Mouse (Mus musculus) E14TG2a.4 (cell line): ENCODE data around the gene Spp2.

Source experiments
- CTCF ChIP-seq: conservative IDR thresholded peaks from 2 replicates; pipeline ENCODE4 v1.5.1; 2014; ENCODE audit warnings: low read length
- NANOG ChIP-seq: IDR thresholded peaks from 2 replicates; pipeline ENCODE4 v1.6.1; 2014; ENCODE audit warnings: borderline replicate concordance, low read length, mixed read lengths

DNA sequence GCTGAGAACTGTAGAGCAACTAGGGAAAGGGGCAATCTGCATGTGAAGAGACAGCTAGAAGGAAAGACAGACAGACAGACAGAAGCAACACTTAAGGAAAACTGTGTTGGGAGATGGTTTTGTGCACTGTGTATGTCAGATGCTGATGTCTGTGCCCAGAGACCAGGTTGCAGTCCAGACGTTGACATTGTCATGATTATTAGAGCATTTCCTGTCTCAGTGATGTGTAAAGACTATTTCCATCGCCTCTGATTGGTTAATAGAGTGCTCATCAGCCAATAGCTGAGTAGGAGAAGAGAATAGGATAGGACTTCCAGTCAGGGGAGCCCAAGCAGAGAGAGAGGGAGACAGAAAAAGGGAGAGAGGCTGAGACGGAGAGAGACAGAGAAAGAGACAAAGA lies 25.8 kb downstream of the Spp2 start:
- TF ChIP-seq CTCF, result no peak
- TF ChIP-seq NANOG, result no peak
